Mouse (Mus musculus) brain, adult 10 weeks (tissue): ENCODE measurements around the gene Olfr1271. TPM values are rescaled to one million over a fixed set of nuclear protein-coding genes. Genes with fewer than 3 reads are reported as not detected.

ENCODE experiments used
- polyA plus RNA-seq: library from polyadenylated mRNA; stranded (reverse); fragments of 350-450 nt; fragmentation: Illumina TruSeq; extraction: RNeasy Lipid Tissue Mini Kit (QIAGEN cat#74804); gene quantifications from one replicate; pipeline ENCODE4 v1.2.3, GENCODE M21; 2015; ENCODE audit warnings: low read depth, low replicate concordance

Olfr1271 gene
- not detected for polyA plus RNA-seq

GRCm38 (mm10) chr2:90270932-90271331 is at the start of gene Olfr1271:
Olfr1271 (minus strand) TSS chr2:90271032.

DNA sequence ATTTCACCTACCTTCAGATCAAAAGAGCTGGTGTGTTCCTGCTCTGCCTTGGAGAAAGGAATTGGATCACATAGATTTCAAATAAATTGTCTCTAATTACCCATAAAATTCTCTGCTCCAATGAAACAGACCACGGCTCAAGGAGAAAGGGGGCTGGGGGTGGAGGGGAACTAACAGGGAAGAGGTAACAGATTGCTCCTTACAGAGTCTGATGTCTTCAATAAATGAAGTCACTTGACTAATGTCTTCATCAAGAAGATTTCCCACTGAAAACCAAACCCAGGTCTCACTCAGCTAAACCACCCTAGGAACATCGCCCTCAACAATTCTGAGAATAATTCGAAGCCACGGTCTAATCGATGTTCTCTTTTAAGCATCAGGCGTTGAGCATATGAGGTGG is 21.9 kb upstream of the Olfr1271 start, which contains the start of gene Olfr1272:
Olfr1272 (minus strand) TSS at position 101 of the 400 bp plus-strand sequence.

DNA sequence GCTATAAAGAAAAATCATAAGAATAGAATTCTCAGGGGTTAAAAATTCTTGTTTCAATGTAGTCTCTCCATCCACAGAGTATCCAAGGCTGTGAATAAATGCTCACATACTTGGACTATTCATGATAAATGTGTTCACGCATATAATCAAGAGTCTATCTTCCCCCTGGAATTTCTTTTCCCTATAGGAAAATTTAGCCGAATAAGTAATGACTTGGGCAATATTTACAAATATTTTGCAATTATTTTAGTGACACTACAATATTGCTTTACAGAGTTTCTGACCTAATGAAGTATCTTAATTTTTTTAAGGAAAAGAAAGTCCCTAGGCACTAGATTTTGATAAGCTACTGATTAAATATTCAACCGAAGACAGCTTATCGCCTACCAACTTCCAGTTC is 13.3 kb downstream of the Olfr1271 start, which contains the start of gene Olfr142:
Olfr142 (minus strand) TSS at position 101 of the 400 bp plus-strand sequence.

DNA sequence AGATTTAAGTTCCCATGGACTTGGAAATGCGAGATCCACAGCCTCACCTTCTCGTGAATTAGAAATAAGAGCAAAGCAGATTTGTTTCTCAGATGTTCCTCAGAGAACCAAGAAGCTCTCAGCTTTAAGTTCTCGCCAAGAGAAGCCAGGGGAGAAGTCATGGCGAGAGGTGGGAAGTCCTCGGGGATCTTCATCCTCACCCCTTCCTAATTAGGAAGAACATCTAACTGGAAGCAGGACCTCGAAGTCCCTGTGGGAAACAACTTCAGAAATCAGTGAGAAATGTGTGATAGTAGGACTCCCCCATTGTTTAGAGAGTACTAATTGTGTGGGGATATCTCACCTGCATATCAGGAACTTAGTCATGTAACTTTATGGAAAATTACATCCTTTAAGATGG is 46.4 kb downstream of the Olfr1271 start, which contains the start of gene Olfr1506:
Olfr1506 (minus strand) TSS at position 101 of the 400 bp plus-strand sequence.

Other genes with a start within 250 kb of the Olfr1271 start
- not detected for gene Olfr1264, start 245.5 kb downstream of the Olfr1271 start, polyA plus RNA-seq
- not detected for gene Olfr1265, start 235.7 kb downstream of the Olfr1271 start, polyA plus RNA-seq
- not detected for gene Olfr140, start 207.4 kb downstream of the Olfr1271 start, polyA plus RNA-seq
- not detected for gene Olfr1269, start 149.6 kb downstream of the Olfr1271 start, polyA plus RNA-seq
- not detected for gene Olfr32, start 128.7 kb downstream of the Olfr1271 start, polyA plus RNA-seq
- not detected for gene Olfr1270, start 117.9 kb downstream of the Olfr1271 start, polyA plus RNA-seq
- gene Olfr1506, start 46.5 kb downstream of the Olfr1271 start, polyA plus RNA-seq = not detected
- gene Olfr142, start 13.4 kb downstream of the Olfr1271 start, polyA plus RNA-seq = not detected
- not detected for gene Olfr1272, start 21.8 kb upstream of the Olfr1271 start, polyA plus RNA-seq
- not detected for gene Gm13769, start 51.2 kb upstream of the Olfr1271 start, polyA plus RNA-seq
- gene Olfr1274-ps, start 127.7 kb upstream of the Olfr1271 start, polyA plus RNA-seq = not detected